Mouse (Mus musculus): ENCODE results near the gene Dctn5. TPM values are rescaled to one million over a fixed set of nuclear protein-coding genes. Genes with fewer than 3 reads are reported as not detected.

Gene Dctn5
- polyA plus RNA-seq, 1 experiment from 2014 or later = 33.1 TPM

- peak; percentile 44; the same call in 1 of the 2 replicates for TF ChIP-seq EP300 (IDR thresholded peaks at IDR 0.05; ENCODE audit: low read depth)
- TF ChIP-seq CTCF (IDR thresholded peaks at IDR 0.05; ENCODE audit: low read depth) = no peak
- 1% methylated on average over 63 of the region's 63 CpGs for WGBS (ENCODE audit: insufficient replicate concordance)
- peak; percentile 94 for ATAC-seq
- Histone ChIP-seq H3K27ac (ENCODE audit: low read depth) (peak within 1 kb of the TSS; percentile 82), H3K36me3 (replicated peaks; ENCODE audit: insufficient read depth, low read length) (peaks cover 31% of the 10 kb centered on the region), H3K9ac (replicated peaks) (peak within 1 kb of the TSS; percentile 81), H3K9me3 (ENCODE audit: low read length) (no peaks in the 10 kb centered on the region), H3K27me3 (ENCODE audit: insufficient read depth, low read length) (no peaks in the 10 kb centered on the region), H3K4me3 (ENCODE audit: low read depth, low read length) (peak within 1 kb of the TSS; percentile 72), H3K4me1 (ENCODE audit: insufficient read depth) (peaks cover 20% of the 10 kb centered on the region), H3K4me2 (ENCODE audit: low read depth, low read length) (peak within 1 kb of the TSS; percentile 87)
- peak; percentile 90 for DNase-seq
These were observed 26.4 kb downstream of the Dctn5 start, which contains the start of gene Plk1 for GRCm38 (mm10) chr7:122158915-122159902. Plk1 (plus strand) TSS chr7:122159439.

GRCm38 (mm10) chr7:122160037-122160436, 27.2 kb downstream of the Dctn5 start:
- no peak for TF ChIP-seq CTCF (IDR thresholded peaks at IDR 0.05; ENCODE audit: low read depth)
- no peak for TF ChIP-seq EP300 (IDR thresholded peaks at IDR 0.05; ENCODE audit: low read depth)
- peaks cover 20% of the 10 kb centered on the region for H3K4me1 ChIP-seq (ENCODE audit: insufficient read depth)
- 2% methylated on average over 12 of the region's 12 CpGs for WGBS (ENCODE audit: insufficient replicate concordance)

GRCm38 (mm10) chr7:122163766-122164165, 30.9 kb downstream of the Dctn5 start:
- WGBS (ENCODE audit: insufficient replicate concordance) = 91% methylated on average over 7 of the region's 8 CpGs
- H3K9me3 ChIP-seq (ENCODE audit: low read length) = no peaks in the 10 kb centered on the region
- ATAC-seq (no peak), DNase-seq (no peak)
- H3K4me2 ChIP-seq (ENCODE audit: low read depth, low read length) = no peak overlapping the region
- no peak overlapping the region for H3K9ac ChIP-seq (replicated peaks)
- TF ChIP-seq EP300 (IDR thresholded peaks at IDR 0.05; ENCODE audit: low read depth) (no peak), CTCF (IDR thresholded peaks at IDR 0.05; ENCODE audit: low read depth) (no peak)
- no peaks in the 10 kb centered on the region for H3K27me3 ChIP-seq (ENCODE audit: insufficient read depth, low read length)
- H3K36me3 ChIP-seq (replicated peaks; ENCODE audit: insufficient read depth, low read length) = peaks cover 72% of the 10 kb centered on the region
- no peak overlapping the region for H3K27ac ChIP-seq (ENCODE audit: low read depth)
- H3K4me1 ChIP-seq (ENCODE audit: insufficient read depth) = peaks cover 16% of the 10 kb centered on the region; the same call in 1 of the 2 replicates
- H3K4me3 ChIP-seq (ENCODE audit: low read depth, low read length) = no peak overlapping the region

More at GRCm38 (mm10) chr7:122160037-122160436, 27.2 kb downstream of the Dctn5 start:
- ATAC-seq = no peak
- Histone ChIP-seq H3K36me3 (replicated peaks; ENCODE audit: insufficient read depth, low read length) (peaks cover 38% of the 10 kb centered on the region), H3K9me3 (ENCODE audit: low read length) (no peaks in the 10 kb centered on the region), H3K4me2 (ENCODE audit: low read depth, low read length) (peak overlapping the region; percentile 87), H3K9ac (replicated peaks) (peak overlapping the region; percentile 81), H3K4me3 (ENCODE audit: low read depth, low read length) (peak overlapping the region; percentile 72), H3K27ac (ENCODE audit: low read depth) (peak overlapping the region; percentile 82), H3K27me3 (ENCODE audit: insufficient read depth, low read length) (no peaks in the 10 kb centered on the region)
- DNase-seq = no peak

GRCm38 (mm10) chr7:122167203-122167602, 34.4 kb downstream of the Dctn5 start:
- 92% methylated on average over 7 of the region's 7 CpGs for WGBS (ENCODE audit: insufficient replicate concordance)
- Histone ChIP-seq H3K36me3 (replicated peaks; ENCODE audit: insufficient read depth, low read length) (peaks cover 80% of the 10 kb centered on the region), H3K9ac (replicated peaks) (no peak overlapping the region), H3K27me3 (ENCODE audit: insufficient read depth, low read length) (no peaks in the 10 kb centered on the region), H3K9me3 (ENCODE audit: low read length) (no peaks in the 10 kb centered on the region), H3K4me2 (ENCODE audit: low read depth, low read length) (no peak overlapping the region), H3K4me1 (ENCODE audit: insufficient read depth) (no peaks in the 10 kb centered on the region), H3K27ac (ENCODE audit: low read depth) (no peak overlapping the region), H3K4me3 (ENCODE audit: low read depth, low read length) (no peak overlapping the region)
- DNase-seq (no peak), ATAC-seq (no peak)
- TF ChIP-seq EP300 (IDR thresholded peaks at IDR 0.05; ENCODE audit: low read depth) = no peak
- TF ChIP-seq CTCF (IDR thresholded peaks at IDR 0.05; ENCODE audit: low read depth) = no peak

- Histone ChIP-seq H3K36me3 (replicated peaks; ENCODE audit: insufficient read depth, low read length) (peaks cover 49% of the 10 kb centered on the region), H3K27me3 (ENCODE audit: insufficient read depth, low read length) (no peaks in the 10 kb centered on the region), H3K9me3 (ENCODE audit: low read length) (no peaks in the 10 kb centered on the region), H3K27ac (ENCODE audit: low read depth) (no peak overlapping the region), H3K4me2 (ENCODE audit: low read depth, low read length) (no peak overlapping the region), H3K9ac (replicated peaks) (no peak overlapping the region), H3K4me3 (ENCODE audit: low read depth, low read length) (no peak overlapping the region), H3K4me1 (ENCODE audit: insufficient read depth) (no peaks in the 10 kb centered on the region)
- WGBS (ENCODE audit: insufficient replicate concordance) = 86% methylated on average over 6 of the region's 6 CpGs
- no peak for TF ChIP-seq CTCF (IDR thresholded peaks at IDR 0.05; ENCODE audit: low read depth)
- no peak for TF ChIP-seq EP300 (IDR thresholded peaks at IDR 0.05; ENCODE audit: low read depth)
- DNase-seq = no peak
- no peak for ATAC-seq
These were observed 37.9 kb downstream of the Dctn5 start for GRCm38 (mm10) chr7:122170705-122171104.

- WGBS (ENCODE audit: insufficient replicate concordance) = 51% methylated on average over 10 of the region's 10 CpGs
- Histone ChIP-seq H3K4me3 (ENCODE audit: low read depth, low read length) (no peak overlapping the region), H3K9ac (replicated peaks) (no peak overlapping the region), H3K27me3 (ENCODE audit: insufficient read depth, low read length) (no peaks in the 10 kb centered on the region), H3K36me3 (replicated peaks; ENCODE audit: insufficient read depth, low read length) (peaks cover 40% of the 10 kb centered on the region), H3K4me1 (ENCODE audit: insufficient read depth) (no peaks in the 10 kb centered on the region), H3K9me3 (ENCODE audit: low read length) (no peaks in the 10 kb centered on the region), H3K27ac (ENCODE audit: low read depth) (no peak overlapping the region), H3K4me2 (ENCODE audit: low read depth, low read length) (no peak overlapping the region)
- TF ChIP-seq EP300 (IDR thresholded peaks at IDR 0.05; ENCODE audit: low read depth) = no peak
- no peak for TF ChIP-seq CTCF (IDR thresholded peaks at IDR 0.05; ENCODE audit: low read depth)
- ATAC-seq (no peak), DNase-seq (no peak)
These were observed 38.8 kb downstream of the Dctn5 start for GRCm38 (mm10) chr7:122171613-122172012.

Measured in liver, postnatal 0 days (tissue).